Mouse (Mus musculus): ENCODE results near the gene Cdk19. TPM values are rescaled to one million over a fixed set of nuclear protein-coding genes. Genes with fewer than 3 reads are reported as not detected.

Cdk19 gene
- total RNA-seq, 2 experiments from 2014 or later: 52.2 to 63.3 TPM

Other genes with a start within 250 kb of the Cdk19 start
- 1 to 10 TPM; 3.7 to 3.8 TPM for gene Slc16a10, start 197.3 kb upstream of the Cdk19 start, total RNA-seq (2021)
- 10 to 100 TPM; 30.0 to 36.4 TPM for gene Rpf2, start 92.5 kb upstream of the Cdk19 start, total RNA-seq (2021)
- gene Gtf3c6, start 81.5 kb upstream of the Cdk19 start, total RNA-seq (2021): 10 to 100 TPM; 37.0 to 42.5 TPM
- gene Amd1, start 37.4 kb upstream of the Cdk19 start, total RNA-seq (2021): 10 to 100 TPM; 50.6 to 56.3 TPM
- gene Slc22a16, start 230.8 kb downstream of the Cdk19 start, total RNA-seq (2021): not detected